Mouse (Mus musculus) lung, embryonic 15.5 days (tissue): Measurements from ENCODE around the gene Gm15023. TPM values are rescaled to one million over a fixed set of nuclear protein-coding genes. Genes with fewer than 3 reads are reported as not detected.
"Not testable (repeated sequence)": the region's sequence is repeated elsewhere in the genome, so short reads cannot be mapped to it uniquely, and the experiment has no call there.

Experiments used
- ATAC-seq: fragments of 200-750 bp; cut with Nextera tagmentation; 2 replicates; pipeline ENCODE4 v1.8.0; 2017; ENCODE audit warnings: moderate number of reproducible peaks, borderline replicate concordance; ENCODE audit not compliant: low FRiP score, low TSS enrichment; ENCODE audit errors: extremely low read depth
- H3K27ac ChIP-seq: fragments of 300-500 bp; sonication (generic); 2 replicates; pipeline ENCODE4 v1.5.1; 2015; ENCODE audit warnings: moderate library complexity, mild to moderate bottlenecking, inconsistent platforms
- H3K27me3 ChIP-seq: fragments of 300-500 bp; sonication (generic); 2 replicates; pipeline ENCODE4 v1.6.1; 2015; ENCODE audit warnings: inconsistent platforms
- H3K36me3 ChIP-seq: fragments of 300-500 bp; sonication (generic); 2 replicates; pipeline ENCODE4 v1.6.1; 2015; ENCODE audit warnings: inconsistent platforms
- H3K4me1 ChIP-seq: fragments of 300-500 bp; sonication (generic); 2 replicates; pipeline ENCODE4 v1.6.1; 2015; ENCODE audit warnings: inconsistent platforms
- H3K4me2 ChIP-seq: fragments of 300-500 bp; sonication (generic); 2 replicates; pipeline ENCODE4 v1.6.1; 2015; ENCODE audit warnings: inconsistent platforms, mild to moderate bottlenecking, moderate library complexity
- H3K4me3 ChIP-seq: fragments of 300-500 bp; sonication (generic); 2 replicates; pipeline ENCODE4 v1.5.1; 2015; ENCODE audit warnings: mild to moderate bottlenecking, inconsistent platforms
- H3K9ac ChIP-seq: fragments of 300-500 bp; sonication (generic); 2 replicates; pipeline ENCODE4 v1.6.1; 2015; ENCODE audit warnings: inconsistent platforms
- H3K9me3 ChIP-seq: fragments of 300-500 bp; sonication (generic); 2 replicates; pipeline ENCODE4 v1.6.1; 2016; ENCODE audit warnings: inconsistent platforms
- WGBS: fragments of 180-500 bp; shearing (Covaris S2); methylation state at CpG from one replicate; pipeline ENCODE4 v1.1.7; 2015; 5-methylcytosine and 5-hydroxymethylcytosine counted together
- polyA plus RNA-seq: library from polyadenylated mRNA; unstranded; fragments of >200 nt; fragmentation: Nextera tagmentation; extraction: Ambion mirVana; gene quantifications from 2 replicates; pipeline ENCODE4 v1.2.1, GENCODE M21; 2015

Gene Gm15023
- not detected in 2 replicates for polyA plus RNA-seq

GRCm38 (mm10) chrX:135177532-135177931 is at the start of gene Gm15023:
Gene Gm15023, minus strand, starts transcription at chrX:135177632.
- not testable (repeated sequence) for H3K27ac ChIP-seq, H3K9ac ChIP-seq, H3K27me3 ChIP-seq, H3K9me3 ChIP-seq, ATAC-seq, H3K4me1 ChIP-seq, H3K4me2 ChIP-seq, H3K4me3 ChIP-seq, H3K36me3 ChIP-seq
- WGBS = 98% methylated on average over 4 of the region's 14 CpGs

- Histone ChIP-seq H3K4me1 (no peaks in the 10 kb centered on the region), H3K4me3 (peak within 1 kb of the TSS; percentile 14), H3K9ac (no peak within 1 kb of the TSS), H3K27me3 (peaks cover 6% of the 10 kb centered on the region; the same call in 1 of the 2 replicates), H3K27ac (no peak within 1 kb of the TSS), H3K4me2 (peak within 1 kb of the TSS; percentile 49), H3K36me3 (no peaks in the 10 kb centered on the region), H3K9me3 (no peaks in the 10 kb centered on the region)
- ATAC-seq = no peak; the same call in 1 of the 2 replicates
- 23% methylated on average over 12 of the region's 13 CpGs for WGBS
Observed at GRCm38 (mm10) chrX:135210436-135211221, 33.2 kb upstream of the Gm15023 start, which contains the start of gene Tceal6. Gene Tceal6, minus strand, starts transcription at chrX:135210687.

- ATAC-seq = 0 out of 2 replicates have a peak, but pooled peaks have one; percentile 46
- H3K27me3 ChIP-seq = not testable (repeated sequence)
Observed at GRCm38 (mm10) chrX:135209773-135210435, 32.5 kb upstream of the Gm15023 start.

GRCm38 (mm10) chrX:135189924-135190323 is 12.5 kb upstream of the Gm15023 start:
- H3K9ac ChIP-seq = not testable (repeated sequence)
- no CpG with 5 or more reads among the region's 6 CpGs for whole genome bisulfite sequencing

More at GRCm38 (mm10) chrX:135209773-135210435, 32.5 kb upstream of the Gm15023 start:
- H3K27ac ChIP-seq, H3K36me3 ChIP-seq, H3K9me3 ChIP-seq, H3K9ac ChIP-seq, H3K4me1 ChIP-seq: not testable (repeated sequence)
- Histone ChIP-seq H3K4me2 (peak overlapping the region; percentile 49), H3K4me3 (peak overlapping the region; percentile 14)
- WGBS = 22% methylated on average over 21 of the region's 21 CpGs

GRCm38 (mm10) chrX:135188661-135189060 is 11.2 kb upstream of the Gm15023 start:
- not testable (repeated sequence) for H3K4me3 ChIP-seq
- no CpG with 5 or more reads among the region's 3 CpGs for WGBS

More at GRCm38 (mm10) chrX:135189924-135190323, 12.5 kb upstream of the Gm15023 start:
- H3K27ac ChIP-seq, H3K4me3 ChIP-seq, ATAC-seq, H3K9me3 ChIP-seq, H3K27me3 ChIP-seq, H3K36me3 ChIP-seq, H3K4me2 ChIP-seq, H3K4me1 ChIP-seq: not testable (repeated sequence)

More at GRCm38 (mm10) chrX:135188661-135189060, 11.2 kb upstream of the Gm15023 start:
- not testable (repeated sequence) for H3K27me3 ChIP-seq, H3K27ac ChIP-seq, H3K4me2 ChIP-seq, H3K36me3 ChIP-seq, H3K9me3 ChIP-seq, ATAC-seq, H3K9ac ChIP-seq, H3K4me1 ChIP-seq

Other genes starting within 250 kb of the Gm15023 start
- gene Nxf2, start 212.9 kb downstream of the Gm15023 start, polyA plus RNA-seq = 0.47 and 0.93 TPM in 2 replicates
- gene Zmat1, start 168.4 kb downstream of the Gm15023 start, polyA plus RNA-seq = 5.4 and 5.5 TPM in 2 replicates
- gene Tceal6, start 33.1 kb upstream of the Gm15023 start, polyA plus RNA-seq = 1.1 and 2.0 TPM in 2 replicates
- not detected in 2 replicates for gene Pramel3, start 124.7 kb upstream of the Gm15023 start, polyA plus RNA-seq
- gene Gm5128, start 195.7 kb upstream of the Gm15023 start, polyA plus RNA-seq = not detected in 2 replicates